Mouse (Mus musculus) cerebellum, postnatal 4 days (tissue): Measurements from ENCODE around the gene 6030468B19Rik.
"Not testable (repeated sequence)": the region's sequence is repeated elsewhere in the genome, so short reads cannot be mapped to it uniquely, and the experiment has no call there.

Experiments
- DNase-seq, 2 experiments: peaks; one replicate each; pipeline ENCODE4 v3.0.0; 2022; ENCODE audit warnings: low spot score in 2 of 2, mixed read lengths in 1 of 2

Gene 6030468B19Rik

GRCm38 (mm10) chr11:117801650-117802049, 4.2 kb downstream of the 6030468B19Rik start:
- no peak for DNase-seq

GRCm38 (mm10) chr11:117803166-117803688, 5.8 kb downstream of the 6030468B19Rik start:
- no peak for DNase-seq

GRCm38 (mm10) chr11:117806781-117807180, 9.3 kb downstream of the 6030468B19Rik start:
- DNase-seq = no peak

- DNase-seq = peak in 1 of 2 experiments; percentile 57
Measured at GRCm38 (mm10) chr11:117809407-117810311, 12.2 kb downstream of the 6030468B19Rik start, which contains the start of the genes Gm20708 and Syngr2. Gene Gm20708, plus strand, starts transcription at chr11:117809668. Gene Syngr2, plus strand, starts transcription at chr11:117809668.

GRCm38 (mm10) chr11:117810401-117811046, 13.1 kb downstream of the 6030468B19Rik start:
- peak; percentile 59 to 70 for DNase-seq

- no peak for DNase-seq
Measured at GRCm38 (mm10) chr11:117813867-117814266, 16.4 kb downstream of the 6030468B19Rik start.

- DNase-seq = no peak
Measured at GRCm38 (mm10) chr11:117814704-117815366, 17.4 kb downstream of the 6030468B19Rik start.

- DNase-seq = not testable (repeated sequence)
Measured at GRCm38 (mm10) chr11:117815850-117816249, 18.4 kb downstream of the 6030468B19Rik start.

- DNase-seq = no peak
Measured at GRCm38 (mm10) chr11:117816389-117816996, 19.0 kb downstream of the 6030468B19Rik start.

- DNase-seq = no peak
Measured at GRCm38 (mm10) chr11:117819095-117819494, 21.6 kb downstream of the 6030468B19Rik start.

- DNase-seq = no peak
Measured at GRCm38 (mm10) chr11:117820173-117820572, 22.7 kb downstream of the 6030468B19Rik start.

- no peak for DNase-seq
Measured at GRCm38 (mm10) chr11:117821868-117822267, 24.4 kb downstream of the 6030468B19Rik start.

GRCm38 (mm10) chr11:117822728-117823241, 25.3 kb downstream of the 6030468B19Rik start:
- DNase-seq = no peak

- DNase-seq = no peak
Measured at GRCm38 (mm10) chr11:117823411-117823810, 26.0 kb downstream of the 6030468B19Rik start.

GRCm38 (mm10) chr11:117824060-117824969, 26.9 kb downstream of the 6030468B19Rik start:
- DNase-seq = peak; percentile 62 to 83

- peak in 1 of 2 experiments; percentile 60 for DNase-seq
Measured at GRCm38 (mm10) chr11:117825333-117826101, 28.1 kb downstream of the 6030468B19Rik start, which contains the start of the genes Afmid and Tk1. Gene Afmid, plus strand, starts transcription at chr11:117825924. Gene Tk1, minus strand, starts transcription at chr11:117826092.

- no peak for DNase-seq
Measured at GRCm38 (mm10) chr11:117826164-117826563, 28.7 kb downstream of the 6030468B19Rik start.

GRCm38 (mm10) chr11:117826916-117827315, 29.5 kb downstream of the 6030468B19Rik start:
- no peak for DNase-seq

- no peak for DNase-seq
Measured at GRCm38 (mm10) chr11:117827386-117827785, 29.9 kb downstream of the 6030468B19Rik start.
